Mouse (Mus musculus) heart, adult 18-20 months (tissue): ENCODE measurements at regions not wholly inside any gene's neighbourhood (a gene's known extent, or its start where the extent isn't known, plus 50 kb on each side); places are given as distances from the start of the nearest gene placed in this dataset.

Source experiments
- DNase-seq, 2 experiments: peaks; one replicate each; pipeline ENCODE4 v3.0.0; 2021 to 2022; ENCODE audit warnings: mixed read lengths in 1 of 2

DNA sequence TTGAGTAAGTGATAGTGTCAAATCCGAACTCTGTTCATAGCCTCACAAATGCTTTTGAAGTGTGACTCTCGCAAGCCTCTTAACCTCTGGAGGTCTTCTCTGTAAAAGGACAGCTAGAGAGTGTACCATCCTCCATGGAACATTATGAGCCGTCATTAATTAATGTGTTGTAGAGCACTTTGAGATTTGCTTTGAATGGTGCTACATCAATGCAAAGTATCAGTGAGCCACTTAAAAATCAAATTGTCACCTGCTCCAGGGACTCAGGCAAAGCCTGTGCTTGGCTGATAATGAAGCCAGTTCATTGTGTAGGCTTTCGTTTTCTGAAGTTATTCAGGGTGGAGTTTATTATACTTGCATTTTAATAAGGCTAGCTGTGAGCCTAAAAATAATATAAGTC lies 801.8 kb upstream of the B3galt2 start:
- DNase-seq = no peak

GRCm38 (mm10) chr1:142867024-142867700 lies 773.3 kb upstream of the B3galt2 start:
- DNase-seq = no peak

DNA sequence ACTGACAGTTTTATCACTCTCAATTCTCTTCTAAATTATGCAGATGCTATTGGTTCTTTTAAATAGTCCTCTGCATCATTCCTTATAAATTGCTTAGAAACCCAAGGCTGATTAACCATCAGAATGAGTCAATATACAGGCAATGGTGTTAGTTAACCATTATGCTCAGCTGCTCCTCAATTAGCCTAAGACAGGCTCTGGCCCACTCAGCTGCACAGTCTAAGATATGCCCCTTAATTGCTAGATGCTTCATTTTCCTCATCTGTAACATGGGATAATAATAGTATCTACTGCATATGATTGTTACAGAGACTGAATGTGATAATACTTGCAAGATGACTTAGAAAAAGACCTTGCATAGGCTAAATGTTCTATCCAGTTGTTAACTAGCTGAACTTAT lies 748.6 kb upstream of the B3galt2 start:
- DNase-seq = no peak

- no peak for DNase-seq
Observed at GRCm38 (mm10) chr1:142893156-142893555, 747.3 kb upstream of the B3galt2 start.

GRCm38 (mm10) chr1:142894145-142894544 lies 746.3 kb upstream of the B3galt2 start:
- DNase-seq = no peak

DNA sequence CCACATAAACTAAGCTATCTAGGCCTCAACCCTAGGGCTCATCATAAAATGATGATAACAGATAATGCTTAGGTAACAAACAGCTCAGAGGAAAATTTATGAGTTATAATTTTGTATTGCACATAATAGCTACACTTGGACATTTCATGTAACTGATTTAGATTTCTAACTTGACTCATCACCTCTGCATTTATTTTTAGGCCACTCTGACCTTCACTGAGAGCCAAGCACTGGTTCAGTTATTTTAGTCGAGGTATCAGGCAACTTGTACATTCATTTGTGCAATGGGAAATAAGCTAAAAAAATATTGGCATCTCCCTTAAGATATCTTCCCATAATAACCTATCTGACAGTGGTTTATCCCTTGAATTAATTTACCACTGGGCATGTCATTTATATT lies 745.4 kb upstream of the B3galt2 start:
- peak in 1 of 2 experiments; percentile 3 for DNase-seq

GRCm38 (mm10) chr1:142909907-142910306 lies 730.6 kb upstream of the B3galt2 start:
- no peak for DNase-seq

DNA sequence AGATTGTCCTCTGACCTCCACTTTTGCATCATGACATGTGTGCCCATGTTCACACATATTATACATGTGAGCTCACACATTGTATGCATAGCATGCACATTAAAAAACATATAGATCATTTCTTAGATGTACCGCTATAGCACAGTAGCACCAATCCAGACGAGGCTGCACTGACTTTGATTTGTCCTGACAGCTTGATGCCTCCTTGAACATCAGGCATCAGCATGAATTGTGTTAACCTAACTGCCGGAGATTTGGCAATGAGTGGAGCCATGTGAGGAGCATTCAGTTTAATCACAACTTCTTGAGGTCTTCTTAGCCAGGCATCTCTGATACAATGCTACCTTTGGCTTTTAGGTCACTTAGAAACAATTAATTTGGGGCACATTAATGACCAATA lies 683.8 kb upstream of the B3galt2 start:
- DNase-seq = no peak

GRCm38 (mm10) chr1:142971475-142971874 lies 669.0 kb upstream of the B3galt2 start:
- DNase-seq = no peak

DNA sequence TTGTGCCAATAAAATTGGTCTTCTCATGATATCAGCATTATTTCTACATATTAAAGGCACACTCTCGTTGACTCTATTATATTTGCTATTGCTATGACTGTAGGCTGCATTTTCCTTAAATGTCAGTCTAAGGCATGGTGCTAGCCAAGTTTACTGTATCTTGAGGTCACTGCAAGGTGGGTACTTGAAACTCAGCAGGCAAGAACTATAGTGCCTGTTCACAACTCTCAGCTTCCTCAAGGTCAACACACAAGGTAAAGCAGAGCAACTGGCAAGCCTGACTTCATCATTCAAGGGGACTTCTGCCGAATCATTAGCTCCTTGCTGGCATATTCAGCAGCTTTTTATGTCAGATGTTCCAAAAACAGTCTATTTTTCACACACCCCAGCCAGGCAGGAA lies 667.1 kb upstream of the B3galt2 start:
- DNase-seq = no peak

DNA sequence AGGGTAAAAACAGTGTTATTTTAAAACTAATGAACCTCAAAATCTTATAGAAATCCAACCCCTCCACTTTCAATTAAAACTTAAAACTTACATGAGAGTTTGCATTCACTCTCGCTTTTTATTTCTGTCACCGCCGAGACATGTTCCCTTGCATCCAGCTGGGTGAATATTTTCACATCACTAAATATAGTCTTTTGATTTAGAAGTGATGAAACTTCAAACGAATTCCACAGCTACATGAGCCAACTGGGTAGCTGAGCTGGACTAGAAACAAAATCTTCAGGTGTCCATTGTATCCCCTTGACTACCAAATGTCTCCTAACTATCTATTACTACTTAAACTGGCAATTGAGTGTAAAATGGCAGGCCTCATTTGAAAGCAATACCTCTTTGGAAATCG lies 657.5 kb upstream of the B3galt2 start:
- no peak for DNase-seq

DNA sequence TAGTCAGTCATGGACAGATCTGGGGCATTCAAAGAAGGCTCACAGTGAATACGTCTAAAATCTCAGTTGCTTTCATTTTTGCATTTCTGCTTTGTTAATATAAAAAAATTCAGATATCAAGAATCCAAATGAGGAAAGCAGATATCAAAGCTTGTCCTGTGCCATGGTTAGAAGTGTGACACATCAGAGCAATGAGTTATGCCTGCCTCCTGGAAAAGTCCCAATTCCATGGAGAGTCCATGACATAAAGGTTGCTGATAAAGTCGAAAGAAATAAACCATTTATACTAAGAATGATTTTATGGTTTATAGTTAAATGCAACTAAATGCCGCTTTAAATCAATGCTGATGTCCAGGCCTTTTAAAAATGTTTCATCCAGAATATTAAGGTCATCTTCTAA lies 656.8 kb upstream of the B3galt2 start:
- no peak for DNase-seq

DNA sequence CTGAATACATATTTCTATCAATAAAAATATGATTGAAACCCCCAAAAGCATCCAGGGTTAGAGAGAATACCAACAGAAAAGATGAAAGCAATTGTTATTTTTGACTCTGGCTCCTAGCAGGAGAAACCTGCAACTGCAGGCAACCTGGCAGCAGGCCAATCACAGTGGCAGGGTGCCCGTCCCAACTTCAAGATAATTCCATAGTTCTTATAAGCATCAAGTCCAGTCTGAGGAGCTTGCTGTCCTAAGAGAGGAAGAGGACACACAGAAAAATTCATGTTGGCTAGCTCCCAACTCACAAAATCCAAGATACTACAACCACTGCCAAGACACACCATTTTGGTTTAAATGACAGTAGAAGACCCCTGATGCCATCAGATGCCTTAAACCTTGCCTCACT lies 654.9 kb upstream of the B3galt2 start:
- peak; percentile 2 to 16 for DNase-seq

- no peak for DNase-seq
Observed at GRCm38 (mm10) chr1:143000216-143000615, 640.2 kb upstream of the B3galt2 start.

- no peak for DNase-seq
Observed at GRCm38 (mm10) chr1:143001112-143001511, 639.4 kb upstream of the B3galt2 start.

DNA sequence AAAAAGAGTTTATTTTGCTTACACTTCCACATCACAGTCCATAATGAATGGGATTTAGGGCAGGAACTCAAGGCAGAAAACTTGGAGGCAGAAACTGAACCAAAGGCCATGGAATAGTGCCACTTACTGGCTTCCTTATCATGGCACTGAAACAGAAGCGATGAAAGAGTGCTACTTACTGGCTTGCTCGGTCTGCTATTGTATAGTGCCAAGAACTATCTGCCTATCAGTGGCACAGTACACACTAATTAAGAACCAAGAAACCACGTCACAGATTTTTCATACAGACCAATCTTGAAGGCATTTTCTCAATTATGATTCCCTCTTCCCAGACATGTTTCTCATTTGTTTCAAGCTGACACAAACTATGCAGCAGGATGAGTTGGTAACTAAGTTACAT lies 634.4 kb upstream of the B3galt2 start:
- DNase-seq = no peak

DNA sequence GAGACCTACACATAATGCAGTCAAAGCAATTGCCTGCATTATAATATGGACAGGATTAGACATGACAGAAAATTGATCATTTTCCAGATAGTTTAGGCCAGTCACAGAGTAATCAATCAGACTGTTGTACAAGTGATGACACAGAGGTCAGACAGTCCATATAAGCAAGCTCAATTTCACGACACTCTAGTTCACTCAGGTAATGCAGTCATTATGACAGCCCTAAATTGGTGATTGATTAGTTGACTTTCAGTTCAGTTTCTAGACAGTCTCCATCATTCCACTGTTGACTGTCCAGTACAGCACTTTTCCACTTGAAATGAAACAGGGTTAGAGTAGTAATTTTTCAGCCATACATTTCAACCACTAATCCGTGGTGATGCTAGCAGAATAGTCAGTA lies 620.5 kb upstream of the B3galt2 start:
- DNase-seq = no peak

GRCm38 (mm10) chr1:143053161-143053560 lies 587.3 kb upstream of the B3galt2 start:
- no peak for DNase-seq

DNA sequence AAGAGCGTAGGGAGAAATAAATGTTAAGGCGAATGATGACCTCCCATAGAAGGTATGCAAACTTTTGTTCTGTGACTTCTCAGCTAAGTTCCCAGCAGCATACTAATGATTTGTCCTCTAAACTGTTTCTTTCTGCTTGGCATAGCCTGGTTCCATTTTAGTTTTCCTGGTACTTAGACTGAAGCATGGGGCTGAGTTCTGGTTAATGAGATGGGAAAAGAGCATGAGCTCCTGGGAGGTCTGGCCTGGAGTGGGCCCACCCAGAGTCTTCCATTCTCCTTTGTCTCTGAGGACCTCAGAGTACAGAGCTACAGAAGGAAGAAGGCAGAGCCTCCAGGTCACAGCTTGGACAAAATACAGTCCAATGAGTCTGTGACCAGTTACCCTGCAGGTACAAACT lies 586.9 kb upstream of the B3galt2 start:
- no peak for DNase-seq

- DNase-seq = no peak
Observed at GRCm38 (mm10) chr1:143054451-143055024, 585.9 kb upstream of the B3galt2 start.

DNA sequence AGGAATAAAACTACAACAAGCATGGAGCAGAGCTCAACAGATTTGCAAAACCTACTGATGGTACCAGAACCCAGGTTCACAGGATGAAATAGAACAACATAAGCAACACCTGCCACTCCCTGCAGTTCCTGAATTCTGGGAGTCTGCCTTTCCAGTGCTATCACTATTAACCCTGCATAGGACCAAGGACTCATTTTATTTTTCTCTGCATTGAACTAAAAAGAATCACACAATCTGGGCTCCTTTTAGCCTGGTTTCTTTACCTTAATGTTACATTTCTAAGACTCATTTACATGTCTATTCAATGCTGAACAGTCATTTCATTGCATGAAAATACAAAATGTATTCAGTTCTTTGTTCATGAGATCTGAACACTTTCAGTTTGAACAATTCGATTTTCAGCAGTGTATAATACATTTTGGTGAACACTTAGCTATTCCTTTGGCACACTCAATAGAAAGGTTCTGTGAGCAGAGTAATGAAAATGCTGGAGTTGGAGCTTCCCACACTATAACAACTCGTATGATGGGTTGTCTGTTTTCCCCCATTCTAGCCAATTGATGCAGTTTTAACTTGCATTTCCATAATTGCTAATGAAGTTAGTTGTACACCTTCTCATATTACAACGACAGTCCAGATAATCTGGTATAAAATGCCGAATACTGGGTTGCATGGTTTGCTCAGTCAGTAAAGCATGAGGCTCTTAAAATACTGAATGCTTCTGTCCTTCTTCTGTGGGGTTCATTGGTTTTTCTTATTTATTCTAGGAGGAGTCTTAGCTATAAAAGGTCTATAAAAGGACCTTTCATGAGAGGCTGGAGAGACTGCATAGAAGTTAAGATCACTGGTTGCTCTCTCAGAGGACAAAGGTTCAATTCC lies 579.5 kb upstream of the B3galt2 start:
- no peak for DNase-seq

- DNase-seq = no peak
Observed at GRCm38 (mm10) chr1:143065493-143065892, 575.0 kb upstream of the B3galt2 start.

- DNase-seq = no peak
Observed at GRCm38 (mm10) chr1:143071781-143072382, 568.6 kb upstream of the B3galt2 start.
